Mouse (Mus musculus) heart, adult 2 months (tissue): ENCODE data around the gene Ccdc24. TPM values are rescaled to one million over a fixed set of nuclear protein-coding genes. Genes with fewer than 3 reads are reported as not detected.
A peak's percentile ranks its signal among the peaks of the same experiment; 100 is the strongest.

Experiments used
- DNase-seq, 2 experiments: peaks; one replicate each; pipeline ENCODE4 v3.0.0; 2021
- H3K27ac ChIP-seq: fragments of 200-600 bp; 2 replicates; pipeline ENCODE4 v1.8.1; 2022
- H3K27me3 ChIP-seq: fragments of 200-500 bp; 2 replicates; pipeline ENCODE4 v1.6.1; 2012; ENCODE audit warnings: mild to moderate bottlenecking, low read length, inconsistent platforms, mixed read lengths; ENCODE audit not compliant: control insufficient read depth, insufficient read depth
- H3K36me3 ChIP-seq: fragments of 200-500 bp; 2 replicates; pipeline ENCODE4 v1.6.1; 2012; ENCODE audit warnings: low read length, inconsistent platforms; ENCODE audit not compliant: control insufficient read depth, insufficient read depth
- H3K4me1 ChIP-seq: fragments of 200-500 bp; 2 replicates; pipeline ENCODE4 v1.6.1; 2011; ENCODE audit warnings: low read length; ENCODE audit not compliant: control insufficient read depth, insufficient read depth
- H3K4me3 ChIP-seq: fragments of 200-600 bp; 2 replicates; pipeline ENCODE4 v1.8.1; 2022
- H3K79me2 ChIP-seq: fragments of 200-500 bp; replicated peaks from 2 replicates; pipeline ENCODE4 v1.6.1; 2012; ENCODE audit warnings: mild to moderate bottlenecking, inconsistent platforms, low read length, moderate library complexity, mixed read lengths; ENCODE audit not compliant: control insufficient read depth, insufficient read depth
- H3K9ac ChIP-seq: fragments of 200-500 bp; 2 replicates; pipeline ENCODE4 v1.6.1; 2012; ENCODE audit warnings: low read depth, mild to moderate bottlenecking, control low read depth, inconsistent platforms, low read length, mixed read lengths
- CTCF ChIP-seq: fragments of 200-600 bp; IDR thresholded peaks from 2 replicates; pipeline ENCODE4 v1.8.1; 2022; ENCODE audit warnings: antibody characterized with exemption, mild to moderate bottlenecking, moderate library complexity
- EP300 ChIP-seq: fragments of 200-500 bp; IDR thresholded peaks from 2 replicates; pipeline ENCODE4 v1.6.1; 2011; ENCODE audit warnings: low read depth, low read length, control low read depth; ENCODE audit not compliant: insufficient read depth
- POLR2A ChIP-seq: fragments of 200-500 bp; IDR thresholded peaks from 2 replicates; pipeline ENCODE4 v1.6.1; 2011; ENCODE audit warnings: mild to moderate bottlenecking, low read depth, low read length, control low read depth; ENCODE audit not compliant: insufficient read depth
- WGBS: fragments of 180-500 bp; shearing (Covaris S2); methylation state at CpG from one replicate; pipeline ENCODE4 v1.1.7; 2018; 5-methylcytosine and 5-hydroxymethylcytosine counted together
- intact Hi-C: fragments of 180-260 bp; cut with DNase I; formaldehyde crosslinking; loops from one replicate; pipeline ENCODE4 v1.15.1; 2025
- polyA plus RNA-seq: library from polyadenylated mRNA; depleted of rRNA; stranded (reverse); fragments of >200 nt; gene quantifications from 2 replicates; pipeline ENCODE4 v1.2.3, GENCODE M21; 2012
- total RNA-seq, 2 experiments: library from RNA; stranded (reverse); gene quantifications; 2 replicates each; pipeline ENCODE4 v1.2.3; 2021

Gene Ccdc24
- total and polyA plus RNA-seq, 3 experiments: 0.09 to 2.0 (median 0.18) TPM

DNA sequence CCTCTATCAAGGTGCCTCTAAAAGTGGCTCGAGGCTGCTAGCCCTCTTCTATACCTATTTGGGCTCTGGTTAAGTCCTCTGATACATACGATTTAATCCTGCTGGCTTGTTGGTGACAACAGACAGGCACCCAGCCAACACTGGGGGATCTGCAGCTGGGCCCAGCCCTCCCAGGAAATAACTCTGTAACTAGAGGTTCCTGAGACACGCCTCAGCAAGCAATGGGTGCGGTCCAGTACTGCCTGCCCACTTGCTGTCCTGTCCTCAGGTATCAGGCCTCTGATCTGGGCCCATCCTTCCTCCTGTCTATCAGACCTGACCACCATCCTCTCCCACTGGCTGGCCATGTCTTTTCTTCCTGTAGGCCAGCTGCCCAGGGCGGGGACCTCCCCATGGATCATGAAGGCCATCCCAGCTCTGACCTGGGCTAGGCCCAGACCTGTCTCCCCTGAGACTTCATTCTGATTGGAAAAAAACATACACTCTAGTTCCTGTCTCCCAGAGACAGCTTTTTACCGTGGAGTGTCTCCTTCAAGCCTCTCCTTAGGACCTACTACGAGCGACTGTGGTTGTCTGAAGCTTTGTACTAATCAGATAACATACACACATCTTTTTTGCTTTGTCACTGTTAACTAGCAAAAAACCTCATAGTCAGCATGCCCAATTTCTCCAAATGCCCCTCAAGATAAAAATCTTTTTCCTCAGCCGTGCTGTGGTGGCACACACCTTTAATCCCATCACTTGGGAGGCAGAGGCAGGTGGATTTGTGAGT lies 40.3 kb downstream of the Ccdc24 start:
- Histone ChIP-seq H3K27me3 (no peaks in the 10 kb centered on the region), H3K36me3 (no peaks in the 10 kb centered on the region), H3K27ac (no peak overlapping the region), H3K4me3 (no peak overlapping the region), H3K9ac (no peak overlapping the region), H3K4me1 (peaks cover 13% of the 10 kb centered on the region), H3K79me2 (no peaks in the 10 kb centered on the region)
- peak; percentile 51 for DNase-seq
- intact Hi-C loops: no loop called here
- TF ChIP-seq EP300 (no peak), POLR2A (no peak), CTCF (no peak)
- WGBS: 49% methylated on average over 9 of the region's 9 CpGs

DNA sequence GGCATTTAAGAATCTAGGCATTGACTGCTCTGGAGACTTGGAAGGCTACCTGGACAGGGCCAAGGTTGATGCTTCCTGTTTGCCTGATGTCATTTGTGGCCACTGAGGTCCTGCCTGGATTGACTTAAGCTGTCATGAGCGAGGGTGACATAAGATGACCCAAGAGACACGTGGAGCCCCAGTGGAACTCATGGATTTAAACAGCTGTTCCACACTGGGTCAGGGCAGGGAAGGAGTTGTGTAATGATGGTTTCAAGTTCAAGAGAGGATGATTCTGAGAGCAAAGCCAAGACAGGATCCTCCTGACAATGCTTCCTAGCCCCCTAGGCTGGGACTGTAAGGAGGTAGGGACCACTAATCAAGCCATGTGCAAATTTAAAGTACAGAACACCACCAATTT lies 40.9 kb downstream of the Ccdc24 start:
- Histone ChIP-seq H3K4me1 (peaks cover 13% of the 10 kb centered on the region), H3K79me2 (no peaks in the 10 kb centered on the region), H3K27ac (no peak overlapping the region), H3K27me3 (no peaks in the 10 kb centered on the region), H3K36me3 (no peaks in the 10 kb centered on the region), H3K4me3 (no peak overlapping the region), H3K9ac (no peak overlapping the region)
- WGBS: 66% methylated on average over 2 of the region's 2 CpGs
- TF ChIP-seq POLR2A: no peak
- TF ChIP-seq EP300: no peak
- TF ChIP-seq CTCF: no peak
- intact Hi-C loops: no loop called here
- DNase-seq: no peak

DNA sequence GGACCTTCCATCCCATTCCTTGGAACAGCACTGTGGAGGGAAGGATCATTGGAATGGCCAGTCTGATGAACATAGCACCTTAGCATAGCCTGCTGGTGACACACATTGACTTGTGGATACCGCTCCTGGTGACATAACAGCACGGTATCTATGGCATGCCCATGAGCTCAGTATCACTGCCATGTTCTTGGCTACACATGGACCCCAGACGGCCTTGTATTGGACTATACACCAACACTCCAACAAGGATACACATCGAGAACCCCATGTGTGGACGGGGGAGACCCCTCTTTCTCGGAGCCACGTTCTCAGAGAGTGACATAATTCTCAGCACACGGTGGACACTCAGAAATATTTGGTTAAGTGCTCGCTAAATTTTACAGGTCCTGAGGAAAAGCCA lies 41.6 kb downstream of the Ccdc24 start:
- TF ChIP-seq EP300 (no peak), CTCF (no peak), POLR2A (no peak)
- intact Hi-C loops: no loop called here
- H3K27me3 ChIP-seq: no peaks in the 10 kb centered on the region
- no peaks in the 10 kb centered on the region for H3K36me3 ChIP-seq
- no peak overlapping the region for H3K4me3 ChIP-seq
- no peak for DNase-seq
- 94% methylated on average over 9 of the region's 9 CpGs for WGBS
- H3K27ac ChIP-seq: no peak overlapping the region; the same call in 1 of the 2 replicates
- peaks cover 13% of the 10 kb centered on the region for H3K4me1 ChIP-seq
- H3K9ac ChIP-seq: no peak overlapping the region
- no peaks in the 10 kb centered on the region for H3K79me2 ChIP-seq

DNA sequence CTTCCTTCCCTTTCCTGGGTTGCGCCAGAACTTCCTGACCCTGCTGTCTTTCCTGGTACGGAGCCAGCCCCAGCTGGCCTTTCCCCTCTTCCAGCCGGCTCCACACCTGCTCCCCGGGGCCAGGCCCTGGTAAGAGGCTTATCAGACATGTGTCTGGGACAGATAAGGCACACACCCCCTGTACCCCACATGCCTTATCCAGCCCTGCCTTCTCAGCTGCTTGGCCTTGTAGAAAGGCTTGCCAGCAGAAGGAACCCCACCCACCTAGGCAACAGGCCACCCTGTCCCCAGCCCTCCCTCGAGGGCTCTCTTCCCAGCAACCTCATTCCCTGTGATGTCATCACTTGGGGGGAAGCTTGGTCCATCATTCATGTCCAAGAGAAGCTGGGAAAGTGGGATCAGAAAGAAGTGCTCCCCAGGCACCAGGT lies 42.2 kb downstream of the Ccdc24 start:
- H3K36me3 ChIP-seq: no peaks in the 10 kb centered on the region
- H3K4me1 ChIP-seq: peaks cover 13% of the 10 kb centered on the region
- H3K79me2 ChIP-seq: no peaks in the 10 kb centered on the region
- DNase-seq: peak; percentile 82 to 84
- no peaks in the 10 kb centered on the region for H3K27me3 ChIP-seq
- no peak overlapping the region for H3K9ac ChIP-seq
- H3K4me3 ChIP-seq: no peak overlapping the region
- H3K27ac ChIP-seq: peak overlapping the region; percentile 17; the same call in 1 of the 2 replicates
- 4% methylated on average over 5 of the region's 5 CpGs for WGBS
- TF ChIP-seq CTCF: no peak
- TF ChIP-seq EP300: 0 out of 2 replicates have a peak, but pooled peaks have one; percentile 12
- TF ChIP-seq POLR2A: no peak
- intact Hi-C loops: no loop called here

DNA sequence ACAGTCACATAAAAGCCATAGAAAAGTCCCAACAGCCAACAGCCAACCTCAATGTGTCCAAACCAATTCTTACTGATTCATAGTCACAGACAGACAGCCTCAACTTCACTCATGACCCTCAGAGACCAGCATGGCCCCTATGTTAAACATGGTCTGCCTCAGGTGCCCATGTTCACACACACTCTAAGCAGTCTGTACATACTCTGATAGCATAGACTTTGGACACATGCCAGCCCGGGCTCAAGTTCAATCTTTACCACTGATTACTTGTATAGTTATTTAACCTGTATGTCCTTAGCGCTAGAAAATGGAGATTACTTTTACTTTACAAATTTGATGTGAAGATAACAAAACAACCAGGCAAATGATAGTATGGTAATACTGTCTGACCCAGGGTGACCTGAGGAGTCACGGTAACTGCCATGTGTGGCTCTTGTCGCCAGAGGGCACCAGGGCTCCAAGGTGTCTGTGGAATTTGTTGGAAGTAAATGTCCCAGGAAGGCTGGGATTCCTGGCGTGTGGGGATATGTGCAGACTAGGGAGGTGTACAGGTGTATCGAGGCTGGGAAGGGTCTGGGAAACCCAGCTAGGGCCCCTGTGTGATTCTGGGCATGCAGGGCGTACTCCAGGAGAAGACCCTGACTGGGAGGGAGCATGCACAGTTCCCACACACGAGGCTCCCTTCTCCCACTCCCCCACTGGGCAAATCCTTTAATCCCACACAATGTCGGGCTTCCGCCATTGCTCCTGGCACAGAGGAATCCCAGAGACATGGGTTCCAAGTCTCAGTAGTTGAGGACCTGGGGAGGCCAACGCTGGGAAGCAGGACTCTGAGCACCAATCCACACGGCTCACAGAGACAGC lies 42.9 kb downstream of the Ccdc24 start:
- DNase-seq: peak; percentile 66 to 81
- Histone ChIP-seq H3K9ac (no peak overlapping the region), H3K4me3 (no peak overlapping the region), H3K36me3 (no peaks in the 10 kb centered on the region), H3K4me1 (peaks cover 13% of the 10 kb centered on the region), H3K79me2 (no peaks in the 10 kb centered on the region), H3K27ac (peak overlapping the region; percentile 16; the same call in 1 of the 2 replicates), H3K27me3 (no peaks in the 10 kb centered on the region)
- peak; percentile 80 for TF ChIP-seq EP300
- no peak for TF ChIP-seq POLR2A
- peak; percentile 98 for TF ChIP-seq CTCF
- intact Hi-C loops: loop anchor here (1.0 kb wide), 2 partner anchors 39 to 254 kb away; no protein-coding TSS in a partner anchor
- WGBS: 11% methylated on average over 12 of the region's 12 CpGs
